Mouse (Mus musculus) liver, postnatal 0 days (tissue): ENCODE results near the gene Syn3.

ENCODE experiments used
- CTCF ChIP-seq: sonication (generic); IDR thresholded peaks from 2 replicates; pipeline ENCODE4 v1.5.1; 2016; ENCODE audit warnings: antibody characterized with exemption, low read depth
- EP300 ChIP-seq: IDR thresholded peaks from 2 replicates; pipeline ENCODE4 v1.6.1; 2016; ENCODE audit warnings: antibody characterized with exemption, low read depth, mild to moderate bottlenecking

- TF ChIP-seq CTCF (no peak), EP300 (no peak)
Measured at GRCm38 (mm10) chr10:86126478-86126877, 372.2 kb downstream of the Syn3 start.
